Mouse (Mus musculus) cortical plate, adult 2 months (tissue): ENCODE measurements at regions not wholly inside any gene's neighbourhood (a gene's known extent, or its start where the extent isn't known, plus 50 kb on each side); places are given as distances from the start of the nearest gene placed in this dataset.

Source experiments
- CTCF ChIP-seq: fragments of 200-500 bp; IDR thresholded peaks from 2 replicates; pipeline ENCODE4 v1.5.1; 2011; ENCODE audit warnings: mild to moderate bottlenecking, control low read depth, low read length; ENCODE audit not compliant: insufficient read depth; ENCODE audit errors: extremely low read depth
- POLR2A ChIP-seq: fragments of 200-500 bp; IDR thresholded peaks from 2 replicates; pipeline ENCODE4 v1.6.1; 2011; ENCODE audit warnings: mild to moderate bottlenecking, low read length, control low read depth; ENCODE audit not compliant: insufficient read depth; ENCODE audit errors: extremely low read depth

DNA sequence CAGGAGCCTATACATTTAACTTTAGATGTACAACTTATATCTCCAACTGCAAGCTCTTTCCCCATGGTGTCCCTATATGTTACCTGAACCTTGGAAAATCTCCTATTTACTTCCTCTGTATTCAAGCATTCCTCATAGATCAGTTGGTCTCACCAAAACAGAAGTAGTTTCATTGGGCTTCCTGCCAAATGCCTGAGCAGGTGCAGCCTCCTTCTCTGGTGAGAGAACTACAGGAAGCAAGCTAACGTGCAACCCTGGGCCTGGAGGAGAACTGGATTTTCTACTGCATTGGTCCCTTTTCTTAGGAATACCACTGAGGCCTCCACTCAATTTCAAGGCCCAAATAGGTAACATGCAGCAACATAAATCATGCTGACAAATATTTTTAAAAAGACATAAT is 400.6 kb upstream of the Actbl2 start:
- TF ChIP-seq POLR2A (no peak), CTCF (no peak)
